Mouse (Mus musculus) CH12.LX (cell line): ENCODE data around the gene Fcer1g. TPM values are rescaled to one million over a fixed set of nuclear protein-coding genes. Genes with fewer than 3 reads are reported as not detected.

Experiments used
- DNase-seq: peaks from one replicate; pipeline ENCODE4 v3.0.0-alpha.2; 2013; ENCODE audit errors: extremely low read depth
- H3K27ac ChIP-seq: 2 replicates; pipeline ENCODE4 v1.5.1; 2012; ENCODE audit warnings: low read depth, mild to moderate bottlenecking, control low read depth, moderate library complexity; ENCODE audit not compliant: insufficient read depth
- H3K27me3 ChIP-seq: replicated peaks from 2 replicates; pipeline ENCODE3; 2012; ENCODE audit warnings: inconsistent platforms
- H3K36me3 ChIP-seq, 2 experiments: replicated peaks in 1 of 2; 2 replicates each; pipeline versions ENCODE3 to v1.6.1; 2012; ENCODE audit warnings: inconsistent platforms in 1 of 2, low read length in 1 of 2, mild to moderate bottlenecking in 1 of 2, mixed read lengths in 1 of 2, moderate library complexity in 1 of 2; ENCODE audit not compliant: control insufficient read depth in 1 of 2, insufficient read depth in 1 of 2
- H3K4me1 ChIP-seq, 2 experiments: 2 replicates each; pipeline ENCODE4 v1.6.1; 2012; ENCODE audit warnings: inconsistent platforms in 1 of 2, moderate library complexity in 1 of 2; ENCODE audit not compliant: insufficient read depth in 2 of 2, control insufficient read depth in 1 of 2
- H3K4me2 ChIP-seq: 2 replicates; pipeline ENCODE4 v1.6.1; 2012; ENCODE audit warnings: low read depth, mild to moderate bottlenecking, control low read depth; ENCODE audit not compliant: poor library complexity, insufficient read depth, severe bottlenecking
- H3K4me3 ChIP-seq, 3 experiments: fragments of 150-350 bp in 1 of 3; sonication (generic) in 1 of 3; replicated peaks in 1 of 3; 2 replicates each; pipeline versions ENCODE3 to v1.5.1; 2011 to 2012; ENCODE audit warnings: low read depth in 2 of 3, low read length in 2 of 3, mild to moderate bottlenecking in 2 of 3, moderate library complexity in 2 of 3, control low read depth in 1 of 3, improper control_type of control experiment in 1 of 3, inconsistent platforms in 1 of 3, mixed read lengths in 1 of 3; ENCODE audit not compliant: poor library complexity in 1 of 3
- H3K79me2 ChIP-seq: replicated peaks from 2 replicates; pipeline ENCODE4 v1.6.1; 2012; ENCODE audit warnings: mild to moderate bottlenecking, moderate library complexity; ENCODE audit not compliant: control insufficient read depth, poor library complexity, insufficient read depth, severe bottlenecking; ENCODE audit errors: extremely low read depth
- H3K9ac ChIP-seq: 2 replicates; pipeline ENCODE4 v1.6.1; 2012; ENCODE audit warnings: low read depth, mild to moderate bottlenecking, control low read depth, moderate library complexity; ENCODE audit not compliant: insufficient read depth
- H3K9me3 ChIP-seq: replicated peaks from 2 replicates; pipeline ENCODE3; 2012; ENCODE audit warnings: low read length, inconsistent platforms, mixed read lengths
- BHLHE40 ChIP-seq: IDR thresholded peaks from 2 replicates; pipeline ENCODE4 v1.6.1; 2011; ENCODE audit warnings: mild to moderate bottlenecking, low read depth, low read length, improper control_type of control experiment
- GABPA ChIP-seq: IDR thresholded peaks from 2 replicates; pipeline ENCODE4 v1.6.1; 2012; ENCODE audit warnings: low read depth, low read length, improper control_type of control experiment, inconsistent platforms; ENCODE audit not compliant: insufficient replicate concordance
- JUN ChIP-seq: IDR thresholded peaks from 2 replicates; pipeline ENCODE4 v1.6.1; 2011; ENCODE audit warnings: low read depth, mild to moderate bottlenecking, low read length, improper control_type of control experiment, moderate library complexity; ENCODE audit not compliant: insufficient read depth
- KAT2A ChIP-seq: IDR thresholded peaks from 2 replicates; pipeline ENCODE4 v1.6.1; 2012; ENCODE audit warnings: low read length, improper control_type of control experiment, inconsistent platforms; ENCODE audit not compliant: insufficient replicate concordance
- MAFK ChIP-seq: IDR thresholded peaks from 2 replicates; pipeline ENCODE4 v1.6.1; 2011; ENCODE audit warnings: low read length, improper control_type of control experiment; ENCODE audit not compliant: insufficient replicate concordance
- MEF2A ChIP-seq: IDR thresholded peaks from 2 replicates; pipeline ENCODE4 v1.6.1; 2014; ENCODE audit warnings: low read depth, mild to moderate bottlenecking, inconsistent platforms, low read length, improper control_type of control experiment, borderline replicate concordance
- NRF1 ChIP-seq: IDR thresholded peaks from 2 replicates; pipeline ENCODE4 v1.6.1; 2014; ENCODE audit warnings: low read depth, mild to moderate bottlenecking, inconsistent platforms, low read length, improper control_type of control experiment, moderate library complexity
- POLR2AphosphoS2 ChIP-seq: IDR thresholded peaks from 2 replicates; pipeline ENCODE4 v1.6.1; 2011; ENCODE audit warnings: low read depth, low read length, improper control_type of control experiment
- SIN3A ChIP-seq: IDR thresholded peaks from 2 replicates; pipeline ENCODE4 v1.6.1; 2012; ENCODE audit warnings: low read length, improper control_type of control experiment, inconsistent platforms
- TBP ChIP-seq: conservative IDR thresholded peaks from 2 replicates; pipeline ENCODE4 v1.6.1; 2011; ENCODE audit warnings: low read depth, low read length, improper control_type of control experiment
- UBTF ChIP-seq: IDR thresholded peaks from 2 replicates; pipeline ENCODE4 v1.6.1; 2012; ENCODE audit warnings: low read depth, mild to moderate bottlenecking, inconsistent platforms, low read length, improper control_type of control experiment, moderate library complexity
- USF1 ChIP-seq: IDR thresholded peaks from 2 replicates; pipeline ENCODE4 v1.6.1; 2014; ENCODE audit warnings: low read depth, mild to moderate bottlenecking, inconsistent platforms, low read length, improper control_type of control experiment
- ZKSCAN1 ChIP-seq: IDR thresholded peaks from 2 replicates; pipeline ENCODE4 v1.6.1; 2012; ENCODE audit warnings: low read depth, inconsistent platforms, low read length, improper control_type of control experiment, borderline replicate concordance
- ZNF384 ChIP-seq: IDR thresholded peaks from 2 replicates; pipeline ENCODE4 v1.6.1; 2012; ENCODE audit warnings: low read depth, low read length, improper control_type of control experiment, inconsistent platforms
- dilution Hi-C: fragments of 300-500 bp; cut with MboI; formaldehyde crosslinking; loops from 2 replicates; pipeline ENCODE4 v1.14.3; 2020; ENCODE audit warnings: low sequenced_read_pairs; ENCODE audit not compliant: extremely low pct_unique_long_range_greater_than_20kb, extremely low pct_ligation_motif_present
- in situ Hi-C: fragments of 300-500 bp; cut with MboI; formaldehyde crosslinking; loops from 3 replicates; pipeline ENCODE4 v1.14.3; 2019; ENCODE audit warnings: low sequenced_read_pairs, low pct_ligation_motif_present, low pct_unique_long_range_greater_than_20kb, mixed read lengths
- polyA plus RNA-seq: library from polyadenylated mRNA; unstranded; fragments of >175 nt; gene quantifications from 2 replicates; pipeline ENCODE4 v1.2.1, GENCODE M21; 2012; ENCODE audit warnings: low read depth; ENCODE audit not compliant: insufficient read length
- total RNA-seq, 2 experiments: library from RNA; depleted of rRNA; stranded (reverse); fragments of 300-350 nt in 1 of 2; fragments of >200 nt in 1 of 2; gene quantifications; 2 replicates each; pipeline ENCODE4 v1.2.3; 2012 to 2014

Fcer1g gene
- total and polyA plus RNA-seq, 3 experiments, result 10.1 to 51.2 (median 31.3) TPM

DNA sequence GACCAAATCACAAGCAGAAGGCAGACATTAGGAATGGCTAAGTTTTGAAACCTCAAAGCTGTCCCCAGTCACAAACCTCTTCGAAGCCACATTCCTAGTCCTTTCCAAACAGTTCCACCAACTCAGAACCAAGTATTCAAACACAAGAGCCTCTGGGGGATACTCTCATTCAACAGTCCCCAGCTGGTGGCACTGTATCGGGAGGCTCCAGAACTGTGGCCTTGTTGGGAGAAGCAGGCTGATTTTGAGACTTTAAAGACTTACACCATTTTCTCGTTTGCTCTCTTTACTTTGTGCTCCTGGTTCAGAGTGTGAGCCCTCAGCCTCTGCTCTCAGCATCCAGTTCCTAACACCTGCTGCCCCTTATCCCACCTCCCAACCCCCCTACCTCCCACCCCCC is 51.1 kb downstream of the Fcer1g start:
- DNase-seq, result no peak
- in situ Hi-C loops, result no loop called here
- TF ChIP-seq SIN3A (no peak), MAFK (no peak), BHLHE40 (no peak), ZKSCAN1 (no peak), KAT2A (no peak), MEF2A (no peak), POLR2AphosphoS2 (no peak), NRF1 (no peak), USF1 (no peak), ZNF384 (no peak), TBP (no peak), GABPA (no peak), JUN (no peak), UBTF (no peak)
- Histone ChIP-seq H3K27ac (no peak overlapping the region), H3K9me3 (no peaks in the 10 kb centered on the region), H3K4me2 (no peak overlapping the region), H3K4me3 (no peak overlapping the region), H3K4me1 (peaks cover 8 to 15% of the 10 kb centered on the region in 2 experiments), H3K9ac (no peak overlapping the region), H3K79me2 (no peaks in the 10 kb centered on the region), H3K27me3 (no peaks in the 10 kb centered on the region), H3K36me3 (no peaks in the 10 kb centered on the region)
- dilution Hi-C loops, result no loop called here

Other genes with a start within 250 kb of the Fcer1g start
Only the 20 nearest of the 24 such genes appear.
- gene Fcgr3, start 169.4 kb downstream of the Fcer1g start, total RNA-seq (2012; rRNA removed), result 4.3 and 8.5 TPM in 2 replicates
- gene Fcgr3, start 169.4 kb downstream of the Fcer1g start, total RNA-seq (2014; rRNA removed), result 6.1 and 6.3 TPM in 2 replicates
- gene Fcgr3, start 169.4 kb downstream of the Fcer1g start, polyA plus RNA-seq, result 2.6 and 3.7 TPM in 2 replicates
- gene Cfap126, start 120.4 kb downstream of the Fcer1g start, total RNA-seq (2012; rRNA removed), result 0.76 and 2.0 TPM in 2 replicates
- gene Cfap126, start 120.4 kb downstream of the Fcer1g start, total RNA-seq (2014; rRNA removed), result 0.43 and 0.79 TPM in 2 replicates
- gene Cfap126, start 120.4 kb downstream of the Fcer1g start, polyA plus RNA-seq, result 2.5 and 3.4 TPM in 2 replicates
- gene Sdhc, start 83.8 kb downstream of the Fcer1g start, total RNA-seq (2012; rRNA removed), result 79.4 and 87.5 TPM in 2 replicates
- 178 and 205 TPM in 2 replicates for gene Sdhc, start 83.8 kb downstream of the Fcer1g start, total RNA-seq (2014; rRNA removed)
- gene Sdhc, start 83.8 kb downstream of the Fcer1g start, polyA plus RNA-seq, result 120 and 153 TPM in 2 replicates
- gene Mpz, start 83.7 kb downstream of the Fcer1g start, total RNA-seq (2012; rRNA removed), result 0.04 and 0.21 TPM in 2 replicates
- not detected in 2 replicates for gene Mpz, start 83.7 kb downstream of the Fcer1g start, total RNA-seq (2014; rRNA removed)
- gene Mpz, start 83.7 kb downstream of the Fcer1g start, polyA plus RNA-seq, result 0.26 and 0.49 TPM in 2 replicates
- gene Pcp4l1, start 38.1 kb downstream of the Fcer1g start, total RNA-seq (2012; rRNA removed), result not detected in 2 replicates
- gene Pcp4l1, start 38.1 kb downstream of the Fcer1g start, total RNA-seq (2014; rRNA removed), result not detected in 2 replicates
- gene Pcp4l1, start 38.1 kb downstream of the Fcer1g start, polyA plus RNA-seq, result not detected in 2 replicates
- gene Nr1i3, start 20.4 kb downstream of the Fcer1g start, total RNA-seq (2012; rRNA removed), result 1.2 and 1.6 TPM in 2 replicates
- not detected in 2 replicates for gene Nr1i3, start 20.4 kb downstream of the Fcer1g start, total RNA-seq (2014; rRNA removed)
- 0.10 and 0.23 TPM in 2 replicates for gene Nr1i3, start 20.4 kb downstream of the Fcer1g start, polyA plus RNA-seq
- gene Tomm40l, start 11.9 kb downstream of the Fcer1g start, total RNA-seq (2012; rRNA removed), result 37.1 and 37.6 TPM in 2 replicates
- gene Tomm40l, start 11.9 kb downstream of the Fcer1g start, total RNA-seq (2014; rRNA removed), result 34.4 and 36.0 TPM in 2 replicates
- 24.7 and 32.8 TPM in 2 replicates for gene Tomm40l, start 11.9 kb downstream of the Fcer1g start, polyA plus RNA-seq
- 5.3 and 6.2 TPM in 2 replicates for gene Apoa2, start 9.3 kb downstream of the Fcer1g start, total RNA-seq (2012; rRNA removed)
- 3.0 and 3.7 TPM in 2 replicates for gene Apoa2, start 9.3 kb downstream of the Fcer1g start, total RNA-seq (2014; rRNA removed)
- 3.1 and 4.9 TPM in 2 replicates for gene Apoa2, start 9.3 kb downstream of the Fcer1g start, polyA plus RNA-seq
- 0.13 and 0.25 TPM in 2 replicates for gene Adamts4, start 16.1 kb upstream of the Fcer1g start, total RNA-seq (2012; rRNA removed)
- 0.04 and 0.08 TPM in 2 replicates for gene Adamts4, start 16.1 kb upstream of the Fcer1g start, total RNA-seq (2014; rRNA removed)
- gene Adamts4, start 16.1 kb upstream of the Fcer1g start, polyA plus RNA-seq, result 0.09 and 0.19 TPM in 2 replicates
- 244 and 265 TPM in 2 replicates for gene Ndufs2, start 17.0 kb upstream of the Fcer1g start, total RNA-seq (2012; rRNA removed)
- 239 and 242 TPM in 2 replicates for gene Ndufs2, start 17.0 kb upstream of the Fcer1g start, total RNA-seq (2014; rRNA removed)
- 242 and 264 TPM in 2 replicates for gene Ndufs2, start 17.0 kb upstream of the Fcer1g start, polyA plus RNA-seq
- 27.4 and 27.8 TPM in 2 replicates for gene B4galt3, start 36.0 kb upstream of the Fcer1g start, total RNA-seq (2012; rRNA removed)
- 18.3 and 19.3 TPM in 2 replicates for gene B4galt3, start 36.0 kb upstream of the Fcer1g start, total RNA-seq (2014; rRNA removed)
- 23.1 TPM in 2 replicates for gene B4galt3, start 36.0 kb upstream of the Fcer1g start, polyA plus RNA-seq
- gene Ppox, start 46.8 kb upstream of the Fcer1g start, total RNA-seq (2012; rRNA removed), result 12.4 and 13.6 TPM in 2 replicates
- gene Ppox, start 46.8 kb upstream of the Fcer1g start, total RNA-seq (2014; rRNA removed), result 10.5 and 13.7 TPM in 2 replicates
- 13.9 and 15.1 TPM in 2 replicates for gene Ppox, start 46.8 kb upstream of the Fcer1g start, polyA plus RNA-seq
- 13.1 and 14.2 TPM in 2 replicates for gene Usp21, start 53.6 kb upstream of the Fcer1g start, total RNA-seq (2012; rRNA removed)
- 7.1 and 8.5 TPM in 2 replicates for gene Usp21, start 53.6 kb upstream of the Fcer1g start, total RNA-seq (2014; rRNA removed)
- gene Usp21, start 53.6 kb upstream of the Fcer1g start, polyA plus RNA-seq, result 34.3 and 37.6 TPM in 2 replicates
- 98.4 and 120 TPM in 2 replicates for gene Ufc1, start 60.7 kb upstream of the Fcer1g start, total RNA-seq (2012; rRNA removed)
- 115 and 121 TPM in 2 replicates for gene Ufc1, start 60.7 kb upstream of the Fcer1g start, total RNA-seq (2014; rRNA removed)
- gene Ufc1, start 60.7 kb upstream of the Fcer1g start, polyA plus RNA-seq, result 71.4 and 76.2 TPM in 2 replicates
- 18.7 and 21.5 TPM in 2 replicates for gene Dedd, start 94.8 kb upstream of the Fcer1g start, total RNA-seq (2012; rRNA removed)
- gene Dedd, start 94.8 kb upstream of the Fcer1g start, total RNA-seq (2014; rRNA removed), result 13.1 and 14.5 TPM in 2 replicates
- 34.5 and 35.8 TPM in 2 replicates for gene Dedd, start 94.8 kb upstream of the Fcer1g start, polyA plus RNA-seq
- 40.8 and 41.0 TPM in 2 replicates for gene Nit1, start 111.3 kb upstream of the Fcer1g start, total RNA-seq (2012; rRNA removed)
- 48.6 and 51.4 TPM in 2 replicates for gene Nit1, start 111.3 kb upstream of the Fcer1g start, total RNA-seq (2014; rRNA removed)
- 39.5 and 42.4 TPM in 2 replicates for gene Nit1, start 111.3 kb upstream of the Fcer1g start, polyA plus RNA-seq
- 25.2 and 28.2 TPM in 2 replicates for gene Pfdn2, start 111.3 kb upstream of the Fcer1g start, total RNA-seq (2012; rRNA removed)
- 32.3 and 33.0 TPM in 2 replicates for gene Pfdn2, start 111.3 kb upstream of the Fcer1g start, total RNA-seq (2014; rRNA removed)
- 292 and 408 TPM in 2 replicates for gene Pfdn2, start 111.3 kb upstream of the Fcer1g start, polyA plus RNA-seq
- gene Klhdc9, start 126.4 kb upstream of the Fcer1g start, total RNA-seq (2012; rRNA removed), result 0.08 and 0.13 TPM in 2 replicates
- gene Klhdc9, start 126.4 kb upstream of the Fcer1g start, total RNA-seq (2014; rRNA removed), result not detected in 2 replicates
- not detected in 2 replicates for gene Klhdc9, start 126.4 kb upstream of the Fcer1g start, polyA plus RNA-seq
- gene Nectin4, start 135.7 kb upstream of the Fcer1g start, total RNA-seq (2012; rRNA removed), result 2.1 and 2.7 TPM in 2 replicates
- gene Nectin4, start 135.7 kb upstream of the Fcer1g start, total RNA-seq (2014; rRNA removed), result 0.22 and 0.30 TPM in 2 replicates
- gene Nectin4, start 135.7 kb upstream of the Fcer1g start, polyA plus RNA-seq, result 0.49 and 0.52 TPM in 2 replicates
- gene Arhgap30, start 154.6 kb upstream of the Fcer1g start, total RNA-seq (2012; rRNA removed), result 70.8 and 81.4 TPM in 2 replicates
- 52.0 and 55.9 TPM in 2 replicates for gene Arhgap30, start 154.6 kb upstream of the Fcer1g start, total RNA-seq (2014; rRNA removed)
- gene Arhgap30, start 154.6 kb upstream of the Fcer1g start, polyA plus RNA-seq, result 78.5 and 85.0 TPM in 2 replicates